Mouse (Mus musculus): ENCODE measurements around the gene Dio3.

Dio3 gene

DNA sequence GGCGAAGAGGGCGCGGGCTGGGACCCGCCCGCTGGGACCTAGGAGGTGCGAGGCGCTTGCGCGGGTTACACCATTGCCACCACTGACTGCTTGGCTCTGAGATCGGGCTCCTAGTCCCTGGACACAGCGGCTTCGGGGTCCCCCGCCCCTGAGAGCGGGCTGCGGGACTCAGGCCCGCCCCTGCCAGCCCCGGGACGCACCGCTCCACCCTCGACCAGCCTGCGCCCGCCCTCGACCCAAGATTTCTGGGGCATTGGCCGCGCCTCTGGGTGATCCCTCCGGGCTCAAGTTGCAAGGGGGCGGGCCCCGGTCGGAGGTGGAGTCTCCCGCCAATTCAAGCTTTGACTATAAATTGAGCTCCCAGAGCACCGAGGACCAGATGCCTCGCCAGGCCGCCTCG is at the start of gene Dio3:
Gene Dio3, plus strand, starts transcription at position 216 of the 400 bp plus-strand sequence.
- DNase-seq: no peak

DNA sequence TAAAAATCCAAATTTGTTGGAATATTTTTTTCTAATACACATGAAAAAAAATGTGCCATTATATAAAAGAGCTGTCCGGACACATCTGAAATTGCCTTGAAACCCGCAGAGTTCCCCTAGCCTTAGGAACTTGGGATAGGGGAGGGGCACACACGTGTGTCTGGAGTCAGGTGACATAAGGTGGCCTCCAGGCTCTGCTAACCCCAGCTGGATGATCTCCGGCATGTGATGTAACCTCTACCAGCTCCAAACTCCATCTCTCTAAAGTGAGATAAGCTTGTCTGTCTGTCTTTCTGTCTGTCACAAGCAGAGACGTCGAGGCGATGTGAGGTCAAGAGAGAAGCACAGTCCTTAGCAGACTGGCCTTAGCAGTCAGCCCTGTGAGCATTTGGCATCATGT is 48.6 kb upstream of the Dio3 start:
- DNase-seq: no peak

DNA sequence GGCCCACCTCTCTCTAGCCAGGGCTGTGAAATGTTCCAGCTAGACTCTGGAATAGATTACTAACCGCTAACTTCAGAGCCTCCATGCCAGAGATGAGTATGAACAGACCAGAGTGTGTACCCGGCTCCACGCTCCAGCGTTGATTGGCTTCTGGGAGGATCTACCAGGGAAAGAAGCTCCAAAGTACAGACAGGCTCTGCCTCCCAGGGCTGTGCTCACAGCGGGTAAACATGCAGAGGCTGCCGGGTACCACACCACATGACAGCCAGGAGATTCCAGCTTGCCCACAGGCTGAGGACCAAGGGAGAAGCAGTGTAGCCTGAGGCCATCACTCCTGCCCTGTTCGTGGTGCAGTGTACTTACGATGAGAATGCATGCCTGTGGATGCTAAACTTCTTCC is 48.1 kb upstream of the Dio3 start:
- DNase-seq: no peak

DNA sequence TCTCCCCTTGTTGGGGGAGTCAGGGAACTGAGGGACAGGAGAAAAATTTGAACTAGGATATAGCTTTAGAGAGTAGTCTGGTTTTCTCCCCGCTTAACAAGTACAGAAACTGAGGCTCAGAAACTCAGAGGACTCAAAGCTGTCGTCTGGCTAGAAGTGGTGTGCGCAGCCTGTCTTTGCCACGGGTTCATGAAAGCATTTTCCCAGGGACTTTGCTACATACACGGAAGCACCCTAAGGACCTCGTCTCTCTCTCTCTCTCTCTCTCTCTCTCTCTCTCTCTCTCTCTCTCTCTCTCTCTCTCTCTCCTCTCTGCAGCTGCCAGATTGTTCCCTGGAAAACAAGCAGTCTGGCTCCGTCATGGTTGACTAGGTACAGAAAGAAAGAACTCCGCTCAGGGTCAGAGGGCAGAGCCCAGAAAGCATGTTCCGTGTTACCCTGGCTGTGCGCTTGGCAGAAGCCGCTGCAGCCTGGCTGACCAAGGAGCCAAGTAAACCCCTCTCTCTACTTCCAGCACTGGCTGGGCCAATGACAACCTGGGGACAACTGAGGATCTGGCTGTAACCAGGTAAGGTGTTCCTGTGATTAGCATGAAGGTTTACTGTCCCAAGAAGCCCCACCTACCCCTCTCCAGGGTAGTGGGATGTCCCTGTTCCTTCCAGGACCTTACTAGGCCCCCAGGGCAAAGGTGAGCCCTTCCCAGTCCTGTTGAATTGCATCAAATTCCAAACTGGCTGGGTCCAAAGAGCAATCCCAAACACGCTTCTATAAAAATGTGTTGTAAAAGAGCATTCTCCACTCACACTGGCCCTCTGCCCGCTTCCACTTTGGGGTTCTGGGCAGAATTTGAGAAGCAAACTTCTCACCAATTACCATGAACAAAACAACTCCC is 46.9 kb upstream of the Dio3 start:
- DNase-seq: no peak

DNA sequence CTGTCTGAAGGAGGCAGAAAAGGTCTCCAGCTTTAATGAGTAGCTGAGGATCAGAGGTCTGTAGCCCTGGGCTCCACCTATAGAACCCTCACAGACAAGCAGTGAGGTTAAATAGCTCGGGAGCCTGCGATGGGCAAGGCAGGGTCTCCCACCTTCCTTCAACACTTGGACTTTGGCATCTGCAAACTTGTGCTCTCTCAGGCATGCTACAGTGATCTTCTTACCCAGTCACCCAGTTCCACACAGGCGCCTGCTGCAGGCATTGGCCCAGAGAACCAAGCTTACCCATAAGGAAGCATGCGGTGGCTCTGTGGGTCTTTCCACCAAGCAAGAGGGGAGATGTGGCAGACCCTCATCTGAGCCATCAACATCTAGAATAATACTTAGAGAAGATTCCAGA is 43.0 kb upstream of the Dio3 start:
- no peak for DNase-seq

DNA sequence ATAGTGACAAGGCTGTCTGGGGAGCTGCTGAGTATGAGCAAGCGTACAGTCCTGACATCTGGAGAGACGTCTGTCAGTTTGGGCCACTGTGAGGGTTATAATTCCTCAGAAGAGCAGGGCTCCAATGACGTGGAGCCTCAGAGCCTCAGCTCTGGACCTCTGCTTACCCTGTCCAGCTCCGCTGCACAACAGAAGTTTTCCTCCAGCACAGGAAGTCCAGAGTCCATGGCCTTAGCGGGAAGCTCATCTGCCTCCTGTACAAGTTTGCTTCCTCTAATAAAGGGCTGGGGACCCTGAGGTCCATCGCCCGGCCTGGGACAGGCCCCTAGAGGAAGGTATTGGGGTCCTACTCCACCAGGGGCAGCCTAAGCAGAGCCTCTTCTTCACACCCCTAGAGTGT is 41.8 kb upstream of the Dio3 start:
- no peak for DNase-seq

DNA sequence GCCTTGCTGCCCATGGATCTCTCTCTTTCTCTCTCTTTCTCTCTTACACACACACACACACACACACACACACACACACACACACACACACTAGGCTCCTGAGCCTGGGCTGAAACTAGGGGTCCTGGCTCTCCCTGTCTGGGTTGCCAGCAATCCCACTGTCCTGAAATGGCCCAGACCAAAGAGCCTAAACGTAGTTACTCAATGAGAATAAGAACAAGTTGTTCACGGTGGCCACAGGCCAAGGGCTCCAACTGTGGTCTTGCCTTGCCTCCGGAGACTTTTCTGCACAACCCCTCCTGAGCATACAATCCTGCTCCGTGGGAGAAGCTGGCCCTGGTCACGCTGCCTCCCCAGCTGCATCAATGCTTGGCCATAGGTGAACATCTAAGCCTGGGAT is 39.5 kb upstream of the Dio3 start:
- no peak for DNase-seq

DNA sequence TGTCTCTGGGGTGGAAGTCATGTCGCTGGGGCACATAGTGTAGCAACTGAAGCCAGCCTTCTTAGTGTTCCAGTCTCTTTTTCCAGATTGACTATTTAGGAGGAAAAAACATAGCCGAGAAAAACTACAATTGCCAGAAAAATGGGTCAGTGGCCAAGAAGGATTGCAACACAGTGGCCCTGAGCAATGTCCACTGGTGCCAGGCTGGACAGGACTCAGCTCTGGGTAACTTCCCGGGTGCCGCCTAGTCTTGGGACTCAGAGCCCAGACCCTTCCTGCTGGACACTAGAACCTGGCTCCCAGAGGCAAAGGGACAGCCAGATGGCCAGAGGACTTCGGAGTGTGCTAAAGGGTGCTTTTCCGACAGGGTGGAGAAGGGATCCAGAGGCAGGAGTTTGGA is 34.3 kb upstream of the Dio3 start:
- DNase-seq: peak in 1 of 2 experiments; percentile 3

DNA sequence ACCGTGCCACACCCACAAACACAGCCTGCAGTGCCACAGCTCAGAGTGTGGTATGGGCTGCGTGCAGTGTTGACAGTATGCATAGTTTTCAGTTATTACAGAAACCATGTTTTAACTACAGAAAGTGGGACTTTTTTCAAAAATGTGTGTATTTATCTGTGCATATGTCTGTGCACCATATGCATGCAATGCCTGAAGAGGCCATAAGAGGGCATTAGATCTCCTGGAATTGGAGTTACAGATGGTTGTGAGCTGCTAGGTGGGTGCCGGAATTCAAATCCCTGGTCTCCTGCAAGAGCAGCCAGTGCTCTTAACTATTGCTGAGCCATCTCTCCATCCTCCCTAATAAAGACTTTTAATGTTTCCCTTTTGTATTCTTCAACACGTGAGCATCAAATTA is 33.4 kb upstream of the Dio3 start:
- DNase-seq: no peak

DNA sequence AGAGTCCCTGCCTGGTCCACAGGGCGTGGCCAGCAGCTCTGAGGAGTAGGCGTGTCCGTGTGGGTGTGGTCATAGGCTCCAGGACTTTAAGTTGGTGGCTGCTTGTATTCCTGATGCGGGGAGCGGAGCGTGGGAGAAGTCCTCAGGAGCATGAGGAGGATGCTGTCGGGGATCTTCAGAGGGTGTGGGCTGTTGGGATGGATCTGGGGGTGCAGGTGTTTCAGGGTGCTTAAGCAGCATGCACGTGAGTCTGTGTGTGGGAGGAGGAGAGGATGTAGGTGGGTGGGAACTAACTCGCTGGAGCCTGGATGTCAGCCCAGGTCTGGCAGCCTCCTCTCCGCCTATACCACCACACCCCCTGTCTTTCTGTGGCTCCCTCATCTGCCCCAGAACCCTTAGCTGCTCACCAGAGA is 26.7 kb upstream of the Dio3 start:
- no peak for DNase-seq

DNA sequence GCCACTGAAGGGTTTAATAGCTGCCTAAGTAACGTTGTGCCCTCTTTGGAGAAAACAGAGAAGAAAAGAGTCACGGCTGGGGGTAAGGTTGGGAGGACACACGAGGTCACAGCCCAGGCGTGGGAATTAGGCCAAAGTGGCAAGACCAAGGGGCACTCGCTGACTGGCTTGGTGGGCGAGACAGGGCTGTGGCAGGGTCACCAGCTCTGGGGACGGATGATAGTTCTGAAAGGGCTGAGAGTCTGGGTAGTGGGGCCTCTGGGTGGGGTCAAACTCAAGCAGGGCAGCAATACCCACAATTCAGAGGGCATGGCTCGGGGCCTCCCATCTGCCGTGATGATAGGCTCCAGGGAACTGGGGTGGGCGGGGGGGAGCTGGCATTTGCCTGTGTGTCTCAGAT is 23.1 kb upstream of the Dio3 start:
- DNase-seq: no peak

DNA sequence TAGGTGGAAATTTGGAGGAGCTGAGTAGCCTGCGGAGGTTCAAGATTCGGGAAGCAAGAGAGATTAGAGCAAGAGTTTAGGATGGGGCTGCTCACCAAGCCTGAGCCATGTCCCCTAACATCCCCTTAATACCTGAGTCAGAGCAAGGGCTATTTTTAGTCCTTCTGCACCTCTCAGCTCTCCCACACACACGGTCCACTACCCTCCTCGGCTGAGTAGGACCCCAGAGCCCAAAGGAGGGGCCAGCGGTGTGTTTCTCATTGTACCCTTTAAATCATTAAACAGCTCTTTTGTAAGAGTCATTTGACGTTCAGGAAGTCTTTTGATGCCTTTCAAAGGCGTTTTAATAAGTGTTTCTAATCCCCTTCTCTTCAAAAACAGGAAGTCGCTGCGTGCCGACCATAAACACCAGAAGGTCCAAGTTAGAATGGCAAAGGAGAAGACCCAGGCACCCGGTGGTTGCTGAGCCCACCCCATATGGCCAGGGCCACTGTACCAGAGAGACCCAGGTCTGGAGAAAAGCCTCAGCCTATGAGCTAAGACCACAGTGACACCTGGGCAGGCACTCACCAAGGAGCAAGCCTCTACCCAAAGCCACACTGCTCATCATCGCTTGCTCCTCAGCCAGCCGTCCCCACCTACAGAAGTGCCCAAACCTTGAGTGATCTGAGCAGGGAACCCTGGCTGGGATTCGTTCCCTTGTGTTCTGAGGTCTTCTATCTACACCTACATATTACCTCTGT is 22.2 kb upstream of the Dio3 start:
- DNase-seq: no peak

DNA sequence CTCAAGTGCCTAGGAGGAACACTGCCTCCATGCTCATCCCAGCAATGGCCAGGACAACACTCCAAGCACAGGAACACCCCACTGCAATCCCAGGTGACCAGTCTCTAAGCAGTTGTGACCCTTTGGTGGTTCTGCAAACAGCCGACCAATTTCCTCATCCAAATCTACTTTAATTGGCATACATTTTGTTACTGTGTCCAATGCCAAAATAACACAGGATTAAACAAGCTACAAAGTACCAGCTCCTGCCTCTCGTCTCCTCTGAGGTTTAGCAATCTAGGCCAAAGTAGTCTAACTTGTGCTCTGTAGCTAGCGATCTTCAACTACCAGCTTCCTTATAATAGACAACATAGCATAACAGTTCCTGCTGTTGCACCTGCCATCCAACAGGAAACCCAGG is 10.6 kb upstream of the Dio3 start:
- DNase-seq: no peak

DNA sequence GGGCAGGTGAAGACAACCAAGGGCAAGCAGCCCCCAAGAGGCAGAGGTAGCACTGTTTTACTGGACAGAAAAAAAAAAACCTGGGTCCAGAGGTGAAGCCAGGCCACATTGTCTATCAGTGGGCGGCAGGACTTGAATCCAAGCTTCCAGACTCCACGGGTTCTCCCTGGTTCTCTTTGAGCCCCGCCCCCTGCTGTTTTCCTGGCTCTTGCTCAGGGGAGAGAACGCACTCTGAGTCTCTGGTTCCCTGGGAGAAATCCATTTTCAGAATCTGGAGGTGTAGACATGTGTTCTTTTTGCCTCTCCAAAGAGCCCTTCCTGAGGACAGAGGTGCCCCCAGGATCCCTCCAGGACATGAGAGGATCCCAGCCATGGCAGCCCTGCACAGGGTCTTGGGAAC is 9.2 kb upstream of the Dio3 start:
- DNase-seq: no peak

DNA sequence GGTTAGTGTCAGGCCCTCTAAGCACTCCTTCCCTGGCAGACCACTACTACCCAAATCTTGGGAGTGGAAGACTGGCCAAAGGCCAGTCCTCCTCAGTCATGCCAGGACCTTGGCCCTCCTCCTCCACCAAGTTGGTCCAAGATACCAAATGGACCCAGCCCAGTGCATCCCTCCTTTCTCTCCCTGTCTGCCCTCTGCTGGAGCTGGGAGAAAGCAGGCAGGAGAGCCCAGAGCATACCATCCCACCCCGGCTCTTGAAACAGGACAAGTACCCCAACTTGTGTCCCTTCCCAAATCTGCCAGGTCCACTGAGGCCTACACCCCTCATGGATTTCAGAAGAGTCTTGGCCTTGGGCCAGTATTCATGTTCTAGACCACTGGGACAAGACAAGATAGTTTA is 2.8 kb upstream of the Dio3 start:
- no peak for DNase-seq

DNA sequence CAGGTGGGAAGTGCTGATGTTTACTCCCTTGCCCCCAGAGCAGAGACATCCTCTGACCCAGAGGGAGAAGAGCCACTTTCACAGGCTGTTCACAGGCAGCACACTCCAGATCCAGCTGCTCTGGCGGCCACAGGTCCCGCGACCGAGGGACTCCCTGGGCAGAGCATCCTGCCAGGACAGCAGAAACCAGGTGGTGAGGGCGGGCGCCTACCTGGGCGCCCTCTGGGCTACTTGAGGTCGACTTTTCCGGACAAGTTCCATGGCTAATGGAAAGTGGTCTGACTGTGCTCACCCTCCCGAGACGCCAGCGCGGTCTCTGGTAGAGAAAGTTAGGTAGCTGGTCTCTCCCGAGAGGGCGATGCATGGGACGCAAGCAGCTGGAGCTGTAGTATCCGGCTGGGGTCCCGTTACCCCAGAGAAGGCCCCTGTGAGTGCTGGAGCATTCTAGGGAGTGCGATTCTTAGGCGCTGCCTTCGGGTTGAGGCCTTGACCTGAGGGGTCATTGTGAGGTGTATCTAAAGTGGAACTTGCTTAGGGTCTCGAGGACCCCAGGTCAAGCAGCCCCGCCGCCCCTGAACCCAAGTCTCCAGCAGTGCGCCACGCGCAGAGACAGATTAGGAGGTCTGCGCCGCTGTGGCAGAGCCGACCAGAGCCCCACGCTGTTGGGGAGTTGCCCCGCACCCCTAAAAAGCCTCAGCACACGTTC is 1.5 kb upstream of the Dio3 start:
- DNase-seq: no peak

DNA sequence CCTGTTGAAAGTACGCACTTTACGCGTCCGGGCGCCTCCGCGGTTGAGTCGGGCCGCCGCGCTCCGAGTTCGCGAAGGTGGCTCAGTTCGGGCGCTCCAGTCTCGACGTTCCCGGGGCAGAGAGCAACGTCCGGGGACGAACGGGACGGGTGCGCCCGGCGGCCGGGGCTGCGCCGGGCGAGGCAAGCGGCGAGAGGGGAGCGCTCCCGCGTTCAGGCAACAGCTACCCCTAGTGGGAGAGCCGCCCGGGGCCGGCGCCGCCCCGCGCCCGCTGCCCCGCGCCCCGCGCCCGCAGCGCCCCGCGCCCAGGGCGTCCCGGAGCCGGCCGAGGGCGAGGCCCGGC is 932 bp upstream of the Dio3 start:
- DNase-seq: no peak

DNA sequence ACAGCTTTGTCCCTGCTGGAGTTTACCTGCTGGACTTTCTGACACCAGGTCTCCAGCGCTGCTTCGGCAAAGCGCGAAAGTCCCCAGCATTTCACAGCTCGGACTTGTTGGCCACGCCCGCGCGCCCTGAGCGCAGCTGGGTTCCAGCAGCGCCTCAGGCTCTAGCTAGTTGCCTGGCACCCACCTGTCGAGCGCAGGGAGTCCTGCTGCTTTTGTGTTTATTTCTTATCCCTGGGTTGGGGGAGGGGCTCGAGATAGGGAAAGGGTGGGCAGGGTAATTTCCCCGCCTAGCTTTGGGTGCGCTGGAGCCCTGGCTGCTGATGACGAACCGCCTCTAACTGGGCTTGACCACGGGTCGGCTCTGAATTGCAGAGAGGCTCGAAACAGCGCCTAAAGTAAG is 1.5 kb downstream of the Dio3 start:
- DNase-seq: no peak

DNA sequence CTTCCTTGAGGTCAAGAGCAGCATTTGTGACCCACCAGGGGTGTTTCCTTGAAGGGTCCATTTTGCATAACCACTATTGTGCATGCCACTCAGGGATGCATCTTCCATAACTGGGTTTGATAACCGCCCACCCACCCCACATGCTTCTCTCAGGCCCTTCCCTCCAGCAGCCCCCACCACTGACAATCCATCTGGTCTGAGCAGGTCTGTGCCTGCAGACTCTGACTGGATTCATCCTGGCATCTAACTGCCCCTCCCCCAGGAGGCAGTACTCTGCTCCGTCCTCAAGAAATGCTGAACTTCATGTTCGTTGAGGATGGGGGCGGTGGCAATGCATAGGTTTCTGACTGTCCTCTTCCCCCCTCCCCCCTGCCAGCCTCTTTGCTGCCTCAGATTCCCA is 4.9 kb downstream of the Dio3 start:
- no peak for DNase-seq

DNA sequence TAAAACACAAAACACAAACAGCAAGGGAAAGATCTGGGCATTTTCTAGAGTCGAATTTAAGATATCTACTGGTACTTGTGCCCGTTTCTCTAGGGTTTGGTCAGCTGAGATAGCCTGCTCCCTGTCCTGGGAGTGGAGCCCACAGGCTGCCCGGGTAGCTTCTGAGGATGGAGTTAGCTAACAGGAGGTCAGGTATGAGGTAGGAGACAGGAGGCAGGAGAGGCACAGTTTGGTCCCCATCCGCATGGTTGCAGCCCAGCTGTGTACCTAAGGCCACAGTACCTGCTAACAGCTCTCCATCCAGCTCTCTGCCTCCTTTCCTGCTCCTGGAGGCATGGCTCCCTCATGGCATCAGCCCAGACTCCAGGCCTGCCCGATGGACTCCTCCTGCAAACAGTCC is 13.9 kb downstream of the Dio3 start:
- DNase-seq: no peak

DNA sequence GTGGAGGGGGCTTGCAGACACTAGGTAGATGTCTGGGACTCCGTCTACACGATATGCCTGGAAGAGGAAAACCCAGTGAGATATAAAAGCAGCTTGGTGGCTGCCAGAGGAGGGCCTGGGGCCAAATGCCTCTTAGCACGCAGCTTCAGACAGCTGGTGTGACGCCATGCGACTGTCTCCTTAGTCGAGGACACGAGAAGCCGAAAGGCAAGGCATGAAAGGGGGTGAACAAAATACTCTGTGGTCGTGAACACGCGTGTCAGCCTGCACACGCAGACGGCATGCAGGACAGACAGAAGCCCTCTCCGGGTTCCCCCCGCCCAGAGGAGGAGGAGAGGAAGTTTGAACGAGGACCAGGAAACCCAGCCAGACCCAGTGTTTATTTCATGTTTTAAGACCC is 16.0 kb downstream of the Dio3 start:
- no peak for DNase-seq

DNA sequence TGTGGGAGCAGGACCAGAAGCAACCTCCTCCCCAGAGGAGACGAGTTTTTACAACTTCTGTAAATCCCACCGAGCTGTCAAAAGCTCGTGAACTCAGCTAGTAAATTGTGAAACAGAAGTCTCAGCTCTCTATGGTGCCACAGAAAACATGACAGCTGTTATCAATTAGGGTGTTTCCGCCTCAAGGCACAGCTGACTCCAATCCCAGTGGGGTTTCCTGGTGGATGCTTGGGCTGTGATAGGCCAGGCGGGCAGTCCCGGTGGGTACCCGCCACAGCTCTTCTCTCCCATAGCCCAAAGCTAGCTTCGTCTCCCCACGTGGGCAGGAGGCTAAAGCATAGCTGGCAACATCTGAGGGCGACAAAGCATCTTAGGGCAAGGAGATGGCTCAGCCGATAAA is 19.8 kb downstream of the Dio3 start:
- DNase-seq: no peak

DNA sequence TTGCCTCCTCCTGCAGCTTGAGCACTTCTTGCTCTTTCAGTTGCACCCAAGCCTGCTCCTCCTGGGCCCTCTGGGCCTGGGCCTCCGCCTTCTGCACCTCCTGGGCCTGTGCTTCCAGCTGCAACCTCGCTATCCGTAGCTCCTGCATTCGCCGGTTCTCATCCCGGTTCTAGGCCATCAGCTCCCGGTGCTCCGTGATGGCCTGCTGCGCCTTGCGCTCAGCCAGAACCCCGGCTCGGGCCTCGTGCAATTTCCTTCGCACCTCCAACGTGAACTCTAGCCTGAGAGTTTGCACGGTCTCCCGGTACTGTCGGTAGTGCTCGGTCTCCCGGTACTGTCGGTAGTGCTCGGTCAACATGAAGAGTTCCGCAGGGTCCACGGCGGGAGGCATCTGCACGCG is 40.8 kb downstream of the Dio3 start:
- DNase-seq: no peak
